Mouse (Mus musculus): ENCODE measurements around the gene Ptprd. TPM values are rescaled to one million over a fixed set of nuclear protein-coding genes. Genes with fewer than 3 reads are reported as not detected.
A peak's percentile ranks its signal among the peaks of the same experiment; 100 is the strongest.

Ptprd gene
- polyA plus RNA-seq, 1 experiment, result 1.2 TPM

DNA sequence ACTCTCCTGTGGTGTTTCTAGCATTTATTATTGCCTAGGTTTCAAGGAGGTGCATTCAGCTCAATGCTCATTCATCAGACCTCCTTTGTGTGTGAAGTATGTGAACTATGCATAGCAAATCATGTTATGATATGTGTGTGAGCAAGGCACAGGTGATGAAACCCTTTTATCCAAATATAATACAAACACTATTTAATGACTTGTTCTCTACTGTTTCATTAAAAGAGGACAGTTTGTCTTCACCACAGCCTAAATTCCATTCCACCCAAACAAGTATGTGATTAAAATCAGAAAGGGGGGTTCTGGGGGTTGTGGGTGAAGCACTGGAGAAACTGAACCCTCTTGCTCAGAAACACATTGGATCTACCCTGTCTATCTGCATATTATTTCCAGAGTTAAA is 1752.1 kb downstream of the Ptprd start:
- H3K79me3 ChIP-seq (ENCODE audit: low read depth), result no peaks in the 10 kb centered on the region
- no peak overlapping the region for H3K4me3 ChIP-seq (ENCODE audit: insufficient read depth, poor library complexity, severe bottlenecking)
- H3ac ChIP-seq (ENCODE audit: control insufficient read depth, insufficient read length, low read depth), result no peak overlapping the region
- no peaks in the 10 kb centered on the region for H3K36me3 ChIP-seq (ENCODE audit: control insufficient read depth, insufficient read depth)
- no peaks in the 10 kb centered on the region for H3K79me2 ChIP-seq (ENCODE audit: control insufficient read depth, insufficient read depth)
- TF ChIP-seq MAX (IDR thresholded peaks at IDR 0.05) (no peak), FOSL1 (IDR thresholded peaks at IDR 0.05; ENCODE audit: insufficient read depth, low read length, poor library complexity, severe bottlenecking) (no peak), USF1 (IDR thresholded peaks at IDR 0.05; ENCODE audit: low read depth) (no peak), MYOG (IDR thresholded peaks at IDR 0.05; ENCODE audit: control insufficient read depth, extremely low read depth, insufficient read length) (no peak), MYOD1 (IDR thresholded peaks at IDR 0.05; ENCODE audit: control insufficient read depth, insufficient read length, low read depth) (no peak), CEBPB (IDR thresholded peaks at IDR 0.05; ENCODE audit: low read depth) (no peak), CTCF (IDR thresholded peaks at IDR 0.05; ENCODE audit: control insufficient read depth, insufficient read depth, insufficient read length) (no peak)
- H3K27me3 ChIP-seq (ENCODE audit: control insufficient read depth, insufficient read depth, insufficient read length), result no peaks in the 10 kb centered on the region

DNA sequence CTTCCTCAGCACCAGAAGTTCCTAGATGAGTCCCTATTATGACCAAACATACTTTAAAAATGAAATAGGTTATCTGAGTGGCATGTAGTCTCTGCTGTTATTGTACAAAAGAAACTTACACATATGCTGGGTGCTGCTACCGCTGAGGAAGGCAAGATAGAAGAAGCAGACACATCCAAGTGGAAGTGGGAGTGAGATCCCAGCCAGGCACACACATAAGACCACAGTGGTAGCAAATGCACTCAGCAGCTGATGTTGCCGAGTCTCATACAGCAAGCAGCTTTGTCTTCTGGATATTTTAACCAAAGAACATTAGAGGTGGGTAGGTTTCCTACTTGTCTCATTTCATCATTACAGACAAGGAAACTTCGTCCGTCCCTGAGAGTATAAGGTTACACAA is 1759.5 kb downstream of the Ptprd start:
- Histone ChIP-seq H3K4me3 (ENCODE audit: insufficient read depth, poor library complexity, severe bottlenecking) (no peak overlapping the region), H3K79me3 (ENCODE audit: low read depth) (no peaks in the 10 kb centered on the region), H3K36me3 (ENCODE audit: control insufficient read depth, insufficient read depth) (no peaks in the 10 kb centered on the region), H3ac (ENCODE audit: control insufficient read depth, insufficient read length, low read depth) (no peak overlapping the region), H3K27me3 (ENCODE audit: control insufficient read depth, insufficient read depth, insufficient read length) (no peaks in the 10 kb centered on the region), H3K79me2 (ENCODE audit: control insufficient read depth, insufficient read depth) (no peaks in the 10 kb centered on the region)
- no peak for TF ChIP-seq MYOG (IDR thresholded peaks at IDR 0.05; ENCODE audit: control insufficient read depth, extremely low read depth, insufficient read length)
- TF ChIP-seq MAX (IDR thresholded peaks at IDR 0.05), result no peak
- no peak for TF ChIP-seq CEBPB (IDR thresholded peaks at IDR 0.05; ENCODE audit: low read depth)
- TF ChIP-seq CTCF (IDR thresholded peaks at IDR 0.05; ENCODE audit: control insufficient read depth, insufficient read depth, insufficient read length), result no peak
- no peak for TF ChIP-seq MYOD1 (IDR thresholded peaks at IDR 0.05; ENCODE audit: control insufficient read depth, insufficient read length, low read depth)
- no peak for TF ChIP-seq USF1 (IDR thresholded peaks at IDR 0.05; ENCODE audit: low read depth)
- no peak for TF ChIP-seq FOSL1 (IDR thresholded peaks at IDR 0.05; ENCODE audit: insufficient read depth, low read length, poor library complexity, severe bottlenecking)

DNA sequence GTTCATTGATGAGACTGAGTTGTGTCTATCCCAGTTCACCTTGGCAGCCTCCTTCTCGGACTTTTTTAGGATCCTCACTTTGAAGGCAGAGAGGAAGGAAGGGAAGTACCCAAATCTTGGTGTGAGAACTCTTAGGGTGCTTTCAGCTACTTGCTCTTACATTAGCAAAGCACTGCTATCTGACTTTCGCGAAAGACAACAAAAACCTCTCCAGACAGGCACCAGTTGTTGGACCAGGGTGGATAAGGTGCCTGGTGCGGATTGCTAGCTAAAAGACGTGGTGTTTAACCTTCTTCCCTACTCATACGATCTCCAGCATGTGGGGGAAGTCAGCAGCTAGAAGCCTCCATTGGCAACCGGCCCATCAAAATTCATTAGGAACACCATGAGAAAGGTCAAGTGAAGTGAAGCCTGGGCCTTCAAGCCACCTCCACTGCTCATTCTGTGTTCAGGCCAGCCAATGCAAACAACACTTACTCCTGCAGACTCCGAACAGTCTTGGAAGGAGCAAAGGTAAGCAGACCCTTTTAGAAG is 1760.7 kb downstream of the Ptprd start:
- no peaks in the 10 kb centered on the region for H3K36me3 ChIP-seq (ENCODE audit: control insufficient read depth, insufficient read depth)
- no peaks in the 10 kb centered on the region for H3K79me2 ChIP-seq (ENCODE audit: control insufficient read depth, insufficient read depth)
- H3K79me3 ChIP-seq (ENCODE audit: low read depth), result no peaks in the 10 kb centered on the region
- no peak overlapping the region for H3ac ChIP-seq (ENCODE audit: control insufficient read depth, insufficient read length, low read depth)
- no peak overlapping the region for H3K4me3 ChIP-seq (ENCODE audit: insufficient read depth, poor library complexity, severe bottlenecking)
- TF ChIP-seq FOSL1 (IDR thresholded peaks at IDR 0.05; ENCODE audit: insufficient read depth, low read length, poor library complexity, severe bottlenecking), result no peak
- no peak for TF ChIP-seq CTCF (IDR thresholded peaks at IDR 0.05; ENCODE audit: control insufficient read depth, insufficient read depth, insufficient read length)
- no peak for TF ChIP-seq MYOD1 (IDR thresholded peaks at IDR 0.05; ENCODE audit: control insufficient read depth, insufficient read length, low read depth)
- TF ChIP-seq USF1 (IDR thresholded peaks at IDR 0.05; ENCODE audit: low read depth), result no peak
- TF ChIP-seq CEBPB (IDR thresholded peaks at IDR 0.05; ENCODE audit: low read depth), result no peak
- no peak for TF ChIP-seq MYOG (IDR thresholded peaks at IDR 0.05; ENCODE audit: control insufficient read depth, extremely low read depth, insufficient read length)
- no peak for TF ChIP-seq MAX (IDR thresholded peaks at IDR 0.05)
- no peaks in the 10 kb centered on the region for H3K27me3 ChIP-seq (ENCODE audit: control insufficient read depth, insufficient read depth, insufficient read length)

DNA sequence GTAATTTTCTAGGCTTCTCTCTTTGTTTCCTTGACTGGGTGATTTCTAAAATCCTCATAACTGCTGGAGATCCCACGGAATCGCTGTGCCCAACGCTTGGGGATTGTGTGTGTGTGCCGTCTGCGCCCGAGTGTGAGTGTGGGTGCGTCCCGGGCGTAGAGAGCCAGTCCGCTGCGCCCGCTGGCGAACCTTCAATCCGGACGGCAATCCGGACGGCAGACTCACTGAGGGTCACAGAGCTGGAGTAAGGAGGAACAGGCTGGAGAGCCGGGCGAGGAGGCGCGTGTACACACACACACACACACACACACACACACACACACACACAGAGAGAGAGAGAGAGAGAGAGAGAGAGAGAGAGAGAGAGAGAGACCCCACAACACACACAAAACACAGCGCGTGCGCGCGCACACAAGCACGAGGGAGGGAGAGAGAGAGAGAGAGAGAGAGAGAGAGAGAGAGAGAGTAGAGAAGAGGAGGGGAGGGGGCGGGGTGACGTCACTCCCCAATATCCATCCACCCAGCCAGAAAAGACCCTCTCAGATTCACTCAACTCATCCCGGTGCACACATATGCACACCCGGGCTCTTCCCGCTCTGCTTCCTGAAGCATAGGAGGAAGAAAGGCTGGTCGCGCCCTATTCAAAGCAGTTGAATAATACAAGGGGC is 1761.3 kb downstream of the Ptprd start:
- Histone ChIP-seq H3K79me2 (ENCODE audit: control insufficient read depth, insufficient read depth) (no peaks in the 10 kb centered on the region), H3K79me3 (ENCODE audit: low read depth) (no peaks in the 10 kb centered on the region), H3ac (ENCODE audit: control insufficient read depth, insufficient read length, low read depth) (peak overlapping the region; percentile 59), H3K4me3 (ENCODE audit: insufficient read depth, poor library complexity, severe bottlenecking) (no peak overlapping the region), H3K36me3 (ENCODE audit: control insufficient read depth, insufficient read depth) (no peaks in the 10 kb centered on the region), H3K27me3 (ENCODE audit: control insufficient read depth, insufficient read depth, insufficient read length) (no peaks in the 10 kb centered on the region)
- TF ChIP-seq CTCF (IDR thresholded peaks at IDR 0.05; ENCODE audit: control insufficient read depth, insufficient read depth, insufficient read length), result no peak
- no peak for TF ChIP-seq MYOG (IDR thresholded peaks at IDR 0.05; ENCODE audit: control insufficient read depth, extremely low read depth, insufficient read length)
- TF ChIP-seq MYOD1 (IDR thresholded peaks at IDR 0.05; ENCODE audit: control insufficient read depth, insufficient read length, low read depth), result no peak

DNA sequence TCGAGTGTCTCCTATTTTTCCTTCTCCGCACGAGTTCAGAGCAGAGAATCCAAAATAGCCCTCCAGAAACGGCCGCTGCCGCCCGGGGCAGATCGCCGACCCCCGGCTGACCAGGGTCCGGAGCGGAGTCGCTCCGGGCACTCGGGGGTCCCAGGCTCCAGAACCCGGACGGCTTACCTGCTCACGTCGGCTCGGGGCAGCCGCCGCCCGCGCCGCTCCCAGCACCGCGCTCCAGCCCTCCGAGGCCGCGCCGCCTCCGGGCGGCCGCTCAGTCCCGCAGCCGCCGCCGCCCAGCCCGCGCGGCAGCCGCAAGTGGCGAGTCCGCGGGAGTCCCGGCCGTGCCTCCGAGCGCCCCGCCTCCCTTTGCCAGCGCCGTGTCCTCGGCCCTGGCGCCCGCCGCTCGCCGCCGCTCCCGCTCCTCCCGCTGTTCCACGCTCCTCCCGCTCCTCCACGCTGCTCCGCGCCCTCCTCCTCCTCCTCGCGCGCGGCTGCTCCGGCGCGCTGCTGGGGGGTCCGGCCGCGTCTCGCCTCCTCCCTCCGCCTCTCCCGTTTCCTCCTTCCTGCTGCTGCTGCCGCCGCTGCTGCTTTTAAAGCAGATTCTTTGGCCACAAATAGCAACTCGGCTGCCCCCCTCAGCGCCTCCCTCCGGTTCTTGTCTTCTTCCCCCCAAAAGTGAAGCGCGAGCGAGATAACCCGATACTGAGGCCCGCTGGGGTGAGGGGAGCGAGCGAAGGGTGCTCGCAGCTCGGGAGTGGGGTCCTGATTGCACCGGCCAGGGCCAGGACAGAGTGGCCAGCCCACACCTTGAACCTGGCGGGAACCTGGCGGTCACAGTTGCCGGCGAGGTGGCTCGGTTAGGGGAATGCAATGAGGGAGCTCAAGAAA is 1762.1 kb downstream of the Ptprd start:
- Histone ChIP-seq H3K27me3 (ENCODE audit: control insufficient read depth, insufficient read depth, insufficient read length) (no peaks in the 10 kb centered on the region), H3ac (ENCODE audit: control insufficient read depth, insufficient read length, low read depth) (peak overlapping the region; percentile 85), H3K36me3 (ENCODE audit: control insufficient read depth, insufficient read depth) (no peaks in the 10 kb centered on the region), H3K4me3 (ENCODE audit: insufficient read depth, poor library complexity, severe bottlenecking) (peak overlapping the region; percentile 34), H3K79me3 (ENCODE audit: low read depth) (no peaks in the 10 kb centered on the region), H3K79me2 (ENCODE audit: control insufficient read depth, insufficient read depth) (no peaks in the 10 kb centered on the region)
- TF ChIP-seq FOSL1 (IDR thresholded peaks at IDR 0.05; ENCODE audit: insufficient read depth, low read length, poor library complexity, severe bottlenecking) (no peak), MYOD1 (IDR thresholded peaks at IDR 0.05; ENCODE audit: control insufficient read depth, insufficient read length, low read depth) (no peak), CEBPB (IDR thresholded peaks at IDR 0.05; ENCODE audit: low read depth) (no peak), CTCF (IDR thresholded peaks at IDR 0.05; ENCODE audit: control insufficient read depth, insufficient read depth, insufficient read length) (no peak), MYOG (IDR thresholded peaks at IDR 0.05; ENCODE audit: control insufficient read depth, extremely low read depth, insufficient read length) (no peak)
